Comparison of ENCODE assay signal across 9 mouse cellular contexts in genomic region chr1:135918644-135919407, GRCm38 (mm10). TPM values are rescaled to one million over a fixed set of nuclear protein-coding genes. Genes with fewer than 3 reads are reported as not detected.
DNase-seq lines count a peak whose midpoint lies in the region; ATAC-seq lines count a peak whose summit lies in the region.
"Had no signal": no experiment of that assay in that cellular context is flagged by ENCODE, and none has a peak within 500 bp of the region (broad histone marks: within the 10 kb centered on the region; RNA-seq: fewer than 3 reads in every experiment).

Pkp1 (minus strand) TSS chr1:135919207.

- peak; percentile 56 for DNase-seq in embryo, embryonic 10 days (ENCODE audit: low spot score)
- DNase-seq in embryo, embryonic 10.5 days (ENCODE audit: low spot score) = no peak
- peak; percentile 40 to 57 for DNase-seq in urinary bladder, adult 18-20 months (ENCODE audit: low spot score in 2 of 2)
- no peak for DNase-seq in urinary bladder, postnatal 4 days (ENCODE audit: low spot score in 2 of 2)
- DNase-seq in lung, postnatal 14 days = peak; percentile 22
- no peak for DNase-seq in frontal cortex, postnatal 10 days (ENCODE audit: low spot score in 2 of 2)
- no peak for DNase-seq in kidney, postnatal 25 days
- DNase-seq: cerebellum, adult 11-12 months had no signal

- ATAC-seq in activated CD4-positive, CD25-positive, alpha-beta regulatory T cell, adult 4 months = no peak

RNA-seq across cellular contexts. Expression of gene Pkp1, which starts in this region (rescaled TPM):
- polyA plus RNA-seq in activated CD4-positive, CD25-positive, alpha-beta regulatory T cell, adult 4 months (2017; shearing (Covaris generic)) = not detected

Comparison
In these comparisons a context has a peak if more than half of its experiments do, and no peak if none do; other contexts are left out.
1. DNase-seq: peak in embryo, embryonic 10 days (single experiment), urinary bladder, adult 18-20 months (2 of 2) and lung, postnatal 14 days (single experiment); none in embryo, embryonic 10.5 days (single experiment), urinary bladder, postnatal 4 days (0 of 2), frontal cortex, postnatal 10 days (0 of 2) and kidney, postnatal 25 days (0 of 2).